Mouse (Mus musculus): ENCODE measurements around the gene March4. TPM values are rescaled to one million over a fixed set of nuclear protein-coding genes. Genes with fewer than 3 reads are reported as not detected.
A peak's percentile ranks its signal among the peaks of the same experiment; 100 is the strongest.

March4 gene
- total RNA-seq, 2 experiments from 2014 or later: 0.38 to 0.50 TPM

DNA sequence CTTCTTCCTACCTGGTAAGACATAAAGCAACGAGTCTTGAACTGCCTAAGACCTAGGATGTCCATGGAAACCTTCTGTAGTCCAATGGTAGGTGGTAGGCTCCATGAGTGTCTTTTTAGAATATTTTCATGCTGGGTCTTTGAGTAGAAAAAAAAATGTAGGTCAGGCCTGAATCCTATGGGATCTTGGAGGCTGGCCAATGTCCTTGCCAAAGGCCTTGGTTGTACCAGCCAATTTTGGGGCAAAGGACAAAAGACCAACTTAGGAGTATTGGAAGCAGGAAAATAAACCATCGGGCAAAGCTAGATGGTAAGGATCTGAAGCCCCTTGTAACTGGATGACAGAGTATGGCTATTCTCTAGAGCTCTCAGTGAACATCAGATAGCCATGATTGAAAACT lies 83.9 kb downstream of the March4 start:
- DNase-seq (ENCODE audit: low spot score in 2 of 2): no peak

- DNase-seq (ENCODE audit: low spot score in 2 of 2): no peak
These were observed 85.9 kb downstream of the March4 start for GRCm38 (mm10) chr1:72450790-72451189.

- no peak for DNase-seq (ENCODE audit: low spot score in 2 of 2)
These were observed 87.0 kb downstream of the March4 start for GRCm38 (mm10) chr1:72449752-72450151.

GRCm38 (mm10) chr1:72442747-72443146 lies 94.0 kb downstream of the March4 start:
- DNase-seq (ENCODE audit: low spot score in 2 of 2): no peak

DNA sequence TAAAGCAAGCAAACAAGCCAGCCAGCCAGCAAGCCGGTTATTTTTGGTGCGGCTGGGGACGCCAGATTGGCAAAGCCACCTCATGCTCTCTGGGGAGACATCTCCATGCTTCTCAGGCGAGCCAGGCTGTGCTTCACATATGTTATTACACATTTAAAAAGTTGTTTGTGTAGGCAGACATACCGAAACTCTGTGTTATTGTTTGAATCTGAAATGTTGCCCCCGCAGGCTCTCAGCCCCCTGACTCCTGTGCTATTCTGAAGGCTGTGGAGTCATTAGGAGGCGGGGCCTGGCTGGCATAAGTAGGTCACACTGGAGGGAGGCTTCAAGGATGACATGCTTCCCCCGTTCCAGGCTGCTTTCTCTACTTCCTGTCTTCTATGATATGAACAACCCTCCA lies 97.6 kb downstream of the March4 start:
- DNase-seq (ENCODE audit: low spot score in 2 of 2): no peak

GRCm38 (mm10) chr1:72436967-72437366 lies 99.8 kb downstream of the March4 start:
- DNase-seq (ENCODE audit: low spot score in 2 of 2): no peak

DNA sequence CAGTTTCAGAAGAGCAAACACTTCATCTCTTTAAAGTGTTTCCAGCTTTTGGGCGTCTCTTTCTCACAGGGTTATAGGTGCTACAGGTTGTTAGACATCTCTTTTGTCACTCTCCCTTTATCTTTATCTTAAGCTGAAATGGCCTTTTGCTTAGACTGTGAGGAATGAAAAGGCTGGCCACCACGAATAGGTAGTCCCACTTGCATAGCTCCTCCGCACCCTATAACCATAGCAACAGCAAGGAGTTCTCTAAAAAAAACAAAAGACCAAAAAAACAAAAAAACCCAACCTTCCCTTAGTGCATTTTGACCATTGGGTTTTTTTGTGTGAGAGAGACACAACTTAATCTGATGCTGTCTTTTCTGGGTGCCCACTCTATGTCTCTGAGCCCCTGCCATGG lies 102.2 kb downstream of the March4 start:
- DNase-seq (ENCODE audit: low spot score in 2 of 2): no peak

DNA sequence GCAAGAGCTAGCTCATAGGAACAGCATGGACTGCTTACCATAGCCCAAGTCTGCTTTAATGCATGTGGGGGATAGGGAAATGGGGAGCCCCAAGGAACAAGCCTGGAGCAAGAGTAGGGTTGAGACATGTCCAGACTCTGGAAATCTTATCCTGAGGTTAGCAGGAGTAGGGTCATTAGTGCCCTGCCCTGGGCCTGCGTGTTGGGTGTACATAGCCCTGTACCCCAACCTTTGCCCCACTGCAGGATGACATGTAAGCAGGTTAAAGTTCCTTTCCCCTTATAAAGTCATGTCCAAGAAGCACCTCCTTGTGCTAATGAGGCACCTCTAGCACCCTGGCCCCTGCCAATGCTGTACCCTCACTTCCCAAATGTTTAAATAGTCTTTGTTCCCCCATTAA lies 104.2 kb downstream of the March4 start:
- DNase-seq (ENCODE audit: low spot score in 2 of 2): no peak

DNA sequence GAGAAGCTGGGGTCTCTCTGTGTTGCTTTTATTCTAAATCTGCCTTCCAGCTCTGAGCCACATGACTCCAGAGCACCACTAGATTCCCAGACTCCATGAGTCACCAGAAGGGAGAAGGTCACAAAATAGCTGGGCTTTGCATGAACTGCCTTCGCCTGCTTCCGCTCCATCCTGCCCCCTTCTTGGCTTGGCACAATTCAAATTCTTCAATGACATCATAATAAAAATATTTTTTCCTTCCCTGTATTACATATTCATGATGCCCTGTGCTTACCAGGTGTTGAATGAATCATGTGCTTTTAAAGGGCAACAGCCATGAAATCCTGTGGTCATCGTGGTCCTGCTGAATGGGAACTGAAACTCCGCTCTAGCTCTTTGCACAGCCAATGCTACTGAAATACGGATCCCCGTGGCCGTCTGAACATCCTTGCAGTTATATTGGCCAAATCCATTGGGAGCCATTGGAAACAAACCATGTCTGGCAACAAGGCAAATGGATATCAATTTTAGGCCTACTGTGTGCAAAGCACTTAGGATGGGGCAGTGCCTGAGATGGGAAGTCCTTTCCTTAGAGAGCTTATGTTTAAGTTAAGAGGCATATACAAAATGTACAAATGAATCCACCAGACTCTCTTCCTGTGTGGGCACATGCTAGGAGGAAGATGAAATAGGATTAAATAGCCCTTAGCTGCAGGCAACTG lies 107.5 kb downstream of the March4 start:
- DNase-seq (ENCODE audit: low spot score in 2 of 2): no peak

- peak in 1 of 2 experiments; percentile 21 for DNase-seq (ENCODE audit: low spot score in 2 of 2)
These were observed 108.2 kb downstream of the March4 start for GRCm38 (mm10) chr1:72428526-72428925.

DNA sequence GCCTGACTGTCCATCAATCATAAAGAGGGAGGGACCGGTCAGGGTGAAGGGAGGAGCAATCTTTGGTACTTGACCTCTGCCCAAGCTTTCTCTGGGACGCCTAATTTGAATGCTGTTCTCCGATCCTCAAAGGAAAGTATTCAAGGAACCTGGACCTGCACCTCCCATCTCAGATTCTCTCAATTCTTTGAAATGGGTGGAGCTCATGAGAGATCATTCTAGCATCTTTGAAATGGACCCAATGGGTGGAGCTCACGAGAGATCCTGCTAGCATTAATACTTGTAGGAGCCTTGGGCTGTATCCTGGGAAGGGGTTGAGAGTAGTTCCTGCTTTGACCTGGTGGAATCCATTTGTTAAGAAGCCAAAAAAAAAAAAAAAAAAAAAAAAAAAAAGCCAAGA lies 110.3 kb downstream of the March4 start:
- DNase-seq (ENCODE audit: low spot score in 2 of 2): no peak

DNA sequence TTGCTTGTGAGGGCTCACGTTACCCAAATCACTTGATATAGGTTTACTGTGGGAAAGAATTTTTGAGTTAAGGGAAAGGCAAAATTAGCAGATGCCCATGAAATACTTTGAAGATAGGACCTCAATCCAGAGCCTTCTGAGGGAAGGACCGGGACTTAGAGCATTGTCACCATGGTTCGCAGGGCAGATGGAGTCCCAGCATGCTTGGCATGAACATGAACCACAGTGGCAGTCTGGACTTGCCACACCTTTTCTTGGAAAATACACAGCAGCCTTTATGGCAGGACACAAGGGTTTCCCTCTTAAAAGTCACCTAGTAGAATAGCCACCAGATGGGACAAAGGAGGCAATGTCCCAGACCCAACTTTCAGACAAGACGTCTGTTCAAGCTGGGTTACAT lies 114.6 kb downstream of the March4 start:
- DNase-seq (ENCODE audit: low spot score in 2 of 2): no peak

DNA sequence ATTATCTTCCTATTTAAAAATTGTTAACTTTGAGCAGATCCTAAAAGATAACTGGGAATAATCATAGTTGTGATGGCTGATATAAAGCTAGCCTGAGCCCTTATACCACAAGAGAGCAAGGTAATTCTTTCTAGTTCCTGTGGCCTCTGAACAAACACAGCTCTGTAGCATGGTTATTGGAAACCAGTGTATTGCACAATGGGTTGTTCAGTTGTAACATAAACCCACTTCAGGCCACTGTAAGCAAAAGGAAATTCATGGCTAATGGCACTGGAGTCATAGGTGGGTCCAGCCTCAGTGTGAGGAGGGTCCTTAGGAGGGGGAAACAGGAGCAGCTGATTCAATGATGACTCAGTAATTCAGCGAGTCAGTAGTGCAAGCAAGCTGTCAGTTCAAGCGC lies 116.5 kb downstream of the March4 start:
- no peak for DNase-seq (ENCODE audit: low spot score in 2 of 2)

DNA sequence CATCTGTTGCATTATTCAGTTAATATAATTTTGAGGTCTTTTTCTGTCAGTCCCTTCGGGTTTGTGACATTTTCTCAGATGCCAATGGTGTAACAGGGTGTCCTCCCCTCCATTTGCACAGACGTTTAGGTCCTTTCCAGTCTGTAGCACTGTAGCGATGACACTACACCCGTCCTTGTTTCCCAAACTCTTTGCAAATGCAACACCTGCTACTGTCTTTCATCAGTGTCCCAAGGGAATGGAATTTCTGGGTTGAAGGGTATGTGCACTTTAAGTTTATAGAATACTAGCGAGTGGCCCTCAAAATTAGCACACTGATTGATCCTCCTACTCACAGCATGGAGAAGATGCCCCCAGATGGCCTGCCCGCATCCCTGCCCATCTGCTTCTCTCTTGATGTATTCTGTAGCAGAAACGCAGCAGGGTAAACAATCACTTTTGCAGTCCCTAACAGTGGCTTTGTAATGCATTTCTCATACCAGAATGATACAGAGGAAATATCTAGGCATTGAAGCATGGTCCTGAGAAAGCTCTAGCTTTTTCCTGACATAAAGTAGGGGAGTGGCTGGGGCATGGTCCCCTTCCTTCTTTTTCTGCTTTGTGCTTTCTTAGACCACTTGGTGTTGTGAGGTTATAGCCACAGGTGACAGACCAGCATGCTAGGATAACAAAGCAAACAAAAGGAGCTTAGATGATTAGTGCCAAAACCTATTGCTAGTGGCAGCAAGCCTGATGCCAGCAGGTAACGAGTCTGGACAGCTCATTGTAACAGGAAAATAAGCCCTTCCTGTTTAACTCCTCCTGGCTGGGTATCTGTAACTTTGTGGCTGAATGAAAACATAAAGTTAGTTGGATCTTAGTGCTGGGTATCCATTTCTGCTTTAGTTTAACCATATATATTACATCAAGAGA lies 117.7 kb downstream of the March4 start:
- no peak for DNase-seq (ENCODE audit: low spot score in 2 of 2)

DNA sequence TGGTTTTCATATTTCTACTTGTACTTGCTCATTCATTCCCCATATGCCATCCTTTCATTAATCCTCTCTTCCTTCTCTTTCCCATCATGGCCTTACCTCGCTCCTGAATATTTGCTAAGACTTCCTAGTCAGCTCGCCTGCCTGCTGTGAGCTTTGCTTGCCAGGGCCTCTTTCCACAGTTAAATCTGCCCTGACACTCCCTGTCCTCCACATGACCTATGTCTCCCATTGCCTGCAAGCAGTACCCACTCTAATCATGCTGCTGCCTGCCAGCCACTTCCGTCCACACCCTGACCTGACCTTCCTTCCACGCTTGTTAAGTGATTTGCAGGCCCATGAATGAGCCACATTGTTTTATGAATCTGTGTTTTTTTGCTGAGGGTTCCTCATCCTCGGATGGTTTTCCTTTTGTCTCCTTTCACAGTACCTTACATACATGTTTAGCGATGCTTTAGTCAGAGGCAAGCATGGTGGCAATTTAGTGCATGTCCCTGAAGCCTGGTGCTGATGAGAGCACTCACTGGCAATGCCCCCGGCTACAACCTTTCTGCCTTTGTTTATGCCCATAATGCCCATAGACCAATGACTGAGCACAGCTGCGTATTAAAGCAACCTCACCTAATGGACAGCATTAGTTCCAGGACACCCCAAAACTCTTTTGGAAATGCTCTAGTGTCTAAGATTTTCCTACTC lies 122.0 kb downstream of the March4 start:
- DNase-seq (ENCODE audit: low spot score in 2 of 2): no peak

DNA sequence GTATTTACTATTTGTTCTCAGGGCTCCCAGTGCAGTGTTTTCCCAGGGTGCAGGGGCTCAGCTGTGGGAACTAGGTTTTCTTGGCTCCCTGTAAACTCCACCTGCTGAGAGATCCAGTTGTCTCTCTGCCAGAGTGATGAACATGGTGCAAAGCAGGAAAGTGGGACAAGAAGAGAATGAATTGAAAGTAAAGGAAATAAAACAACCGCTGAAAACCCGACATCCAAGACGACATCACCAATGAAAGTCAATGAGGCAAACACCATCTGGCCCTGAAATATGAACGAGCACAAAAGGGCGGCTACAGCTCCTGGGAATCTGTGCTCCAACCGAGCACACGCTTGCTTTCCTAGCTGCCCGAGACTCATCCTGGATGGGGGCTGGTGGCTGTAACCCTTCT lies 122.6 kb downstream of the March4 start:
- no peak for DNase-seq (ENCODE audit: low spot score in 2 of 2)

DNA sequence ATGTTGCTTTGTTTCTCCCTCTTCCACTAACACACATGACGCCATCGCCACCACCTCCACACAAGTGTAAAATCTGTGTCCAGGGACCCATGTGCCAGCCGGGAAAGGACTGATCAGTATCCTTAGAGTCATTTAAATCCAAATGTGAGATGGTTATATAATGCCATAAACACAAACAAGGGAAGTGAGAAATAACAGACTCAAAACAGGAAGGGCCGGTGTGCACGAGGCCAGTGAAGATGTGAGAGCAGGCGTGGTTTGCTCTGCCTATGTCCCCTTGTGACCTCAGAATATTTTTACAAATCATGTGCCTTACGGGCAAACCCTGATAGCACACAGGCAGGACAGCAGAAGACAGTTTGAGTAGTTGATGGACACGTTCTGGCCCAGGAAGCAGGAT lies 123.5 kb downstream of the March4 start:
- DNase-seq (ENCODE audit: low spot score in 2 of 2): no peak

DNA sequence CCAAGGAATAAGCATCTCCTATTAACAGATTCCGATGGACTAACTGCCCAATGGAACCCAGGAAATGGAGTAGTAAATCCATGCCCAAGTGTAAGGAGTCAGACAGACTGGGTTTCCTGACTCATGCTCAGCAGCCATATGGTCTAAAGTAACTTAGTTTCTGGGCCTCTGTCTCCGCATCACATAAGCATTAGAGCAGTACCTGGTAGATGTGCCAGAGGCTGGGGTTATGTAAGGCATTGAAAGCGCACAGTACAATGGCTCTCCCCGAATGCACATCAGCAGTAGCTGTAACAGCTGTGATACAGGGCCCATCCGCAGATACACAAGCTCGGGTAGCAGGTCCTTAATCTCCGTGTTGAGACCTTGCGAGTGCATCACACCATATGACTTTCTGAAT lies 125.6 kb downstream of the March4 start:
- DNase-seq (ENCODE audit: low spot score in 2 of 2): no peak

DNA sequence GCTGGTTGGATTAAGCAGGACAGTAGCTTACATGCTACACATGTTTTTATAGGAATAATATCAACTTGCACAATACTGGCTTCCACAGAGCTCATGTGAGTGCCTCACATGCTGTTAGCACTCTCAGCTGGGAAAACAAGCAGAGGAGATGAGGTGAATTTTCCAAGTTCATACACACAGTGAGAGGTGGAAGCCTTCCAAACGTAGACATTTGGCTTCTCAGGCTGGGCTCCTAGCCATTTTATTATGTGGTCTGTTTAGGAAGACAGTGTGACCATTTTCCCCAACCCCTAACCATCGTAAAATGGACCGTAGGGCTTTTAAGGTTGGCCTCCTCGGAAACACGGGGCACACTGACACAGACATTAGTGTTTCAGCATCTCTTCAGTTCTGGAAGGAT lies 126.8 kb downstream of the March4 start:
- DNase-seq (ENCODE audit: low spot score in 2 of 2): no peak

DNA sequence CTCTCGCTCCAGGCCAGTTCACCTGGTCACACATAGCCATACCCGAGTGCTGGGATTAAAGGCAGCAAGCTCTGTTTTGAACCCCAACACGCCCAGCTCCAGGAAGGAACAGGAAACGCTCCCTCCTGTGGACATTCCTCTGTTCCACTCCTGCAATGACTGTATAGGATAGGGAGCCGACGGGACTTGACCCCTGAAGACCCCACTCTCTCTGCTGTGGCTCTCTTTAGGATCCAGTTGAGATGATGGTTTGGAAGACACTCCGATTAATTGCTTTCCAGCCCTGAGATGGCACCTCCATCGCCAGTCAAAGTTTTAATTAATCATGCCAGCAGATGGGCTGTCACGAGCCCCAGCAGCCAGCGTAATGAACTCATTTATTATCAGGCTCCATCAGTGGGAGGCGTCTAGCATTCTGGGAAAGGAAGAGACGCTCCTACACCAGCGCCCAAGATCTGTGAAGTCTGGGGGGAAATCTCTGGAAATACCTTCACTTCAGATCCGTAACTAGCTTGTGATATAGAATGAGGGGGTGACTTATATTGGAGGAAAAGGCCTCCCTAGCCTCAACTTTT lies 130.1 kb downstream of the March4 start:
- DNase-seq (ENCODE audit: low spot score in 2 of 2): no peak

GRCm38 (mm10) chr1:72401331-72402069 lies 135.2 kb downstream of the March4 start:
- no peak for DNase-seq (ENCODE audit: low spot score in 2 of 2)

Data from adrenal gland, adult 18-20 months (tissue).